Mouse (Mus musculus) midbrain, embryonic 11.5 days (tissue): Measurements from ENCODE around the gene Cage1. TPM values are rescaled to one million over a fixed set of nuclear protein-coding genes. Genes with fewer than 3 reads are reported as not detected.

ENCODE experiments used
- ATAC-seq: fragments of 200-750 bp; cut with Nextera tagmentation; 2 replicates; pipeline ENCODE4 v1.8.0; 2017; ENCODE audit warnings: moderate TSS enrichment, moderate library complexity; ENCODE audit not compliant: low FRiP score
- DNase-seq: peaks from one replicate; pipeline ENCODE4 v3.0.0; 2015; ENCODE audit warnings: low spot score; ENCODE audit errors: missing footprints
- H3K27ac ChIP-seq: fragments of 300-500 bp; sonication (generic); 2 replicates; pipeline ENCODE4 v1.5.1; 2014; ENCODE audit warnings: low read depth, low read length
- H3K27me3 ChIP-seq: fragments of 300-500 bp; sonication (generic); 2 replicates; pipeline ENCODE4 v1.6.1; 2014; ENCODE audit warnings: mild to moderate bottlenecking, low read length, moderate library complexity, mixed read lengths; ENCODE audit not compliant: control insufficient read depth, insufficient read depth
- H3K36me3 ChIP-seq: fragments of 300-500 bp; sonication (generic); 2 replicates; pipeline ENCODE4 v1.6.1; 2014; ENCODE audit warnings: mild to moderate bottlenecking, low read length, moderate library complexity, mixed read lengths; ENCODE audit not compliant: control insufficient read depth, insufficient read depth
- H3K4me1 ChIP-seq: fragments of 300-500 bp; sonication (generic); 2 replicates; pipeline ENCODE4 v1.6.1; 2014; ENCODE audit warnings: low read length; ENCODE audit not compliant: control insufficient read depth, insufficient read depth
- H3K4me2 ChIP-seq: fragments of 300-500 bp; sonication (generic); 2 replicates; pipeline ENCODE4 v1.6.1; 2014; ENCODE audit warnings: mild to moderate bottlenecking, moderate library complexity
- H3K4me3 ChIP-seq: fragments of 300-500 bp; sonication (generic); 2 replicates; pipeline ENCODE4 v1.5.1; 2014; ENCODE audit warnings: low read depth, low read length
- H3K9ac ChIP-seq: fragments of 300-500 bp; sonication (generic); 2 replicates; pipeline ENCODE4 v1.6.1; 2014; ENCODE audit warnings: low read length
- H3K9me3 ChIP-seq: fragments of 300-500 bp; sonication (generic); 2 replicates; pipeline ENCODE4 v1.6.1; 2016; ENCODE audit warnings: low read length; ENCODE audit not compliant: control insufficient read depth
- WGBS: fragments of 180-500 bp; shearing (Covaris S2); extraction: QIAGEN DNeasy Blood & Tissue Kit; methylation state at CpG from one replicate; pipeline ENCODE4 v1.1.7; 2014; 5-methylcytosine and 5-hydroxymethylcytosine counted together
- polyA plus RNA-seq: library from polyadenylated mRNA; unstranded; fragments of >200 nt; fragmentation: Nextera tagmentation; extraction: Ambion mirVana; gene quantifications from 2 replicates; pipeline ENCODE4 v1.2.1, GENCODE M21; 2014

The Cage1 gene
- polyA plus RNA-seq, 1 experiment from 2014 or later: 0.94 TPM

DNA sequence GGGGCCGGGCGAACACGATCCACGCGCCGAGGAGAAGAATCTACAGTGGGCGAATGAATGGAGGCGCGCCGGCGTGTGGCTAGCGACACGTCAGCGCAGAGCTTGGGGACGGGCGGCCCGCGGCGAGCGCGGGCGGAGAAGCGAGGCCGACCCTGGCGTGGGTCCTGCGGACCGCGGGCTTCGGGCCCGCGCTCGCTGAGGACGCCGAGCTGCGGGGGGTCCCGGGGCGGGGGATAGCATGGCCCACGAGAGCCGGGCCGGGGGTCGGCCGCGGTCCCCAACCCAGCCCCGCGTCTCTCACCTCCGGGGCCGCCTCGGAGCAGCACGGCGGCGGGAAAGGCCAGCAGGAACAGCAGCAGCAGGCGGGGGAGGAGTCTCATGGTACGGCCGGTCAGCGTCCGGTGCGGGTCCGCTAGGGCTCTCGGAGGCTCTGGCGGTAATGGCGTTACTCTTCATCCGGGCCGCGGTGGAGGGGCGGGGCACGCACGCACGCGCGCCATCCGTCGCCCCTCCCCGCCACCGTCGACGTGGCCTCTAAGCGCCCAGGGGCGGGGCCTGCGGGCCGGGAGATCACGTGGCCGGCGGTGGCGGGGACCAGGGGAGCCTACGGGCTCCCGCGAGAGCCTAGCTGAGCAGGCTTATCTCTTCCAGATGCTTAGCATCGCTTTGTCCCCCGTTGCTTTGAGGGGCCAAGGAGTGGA is 43.0 kb downstream of the Cage1 start, which contains the start of gene Ssr1:
TSS of gene Ssr1 (minus strand) at position 514 of the 701 bp plus-strand sequence.
- Histone ChIP-seq H3K9me3 (no peaks in the 10 kb centered on the region), H3K27me3 (no peaks in the 10 kb centered on the region), H3K27ac (peak within 1 kb of the TSS; percentile 85), H3K4me2 (peak within 1 kb of the TSS; percentile 78), H3K36me3 (peaks cover 7% of the 10 kb centered on the region; the same call in 1 of the 2 replicates), H3K4me3 (peak within 1 kb of the TSS; percentile 89), H3K9ac (peak within 1 kb of the TSS; percentile 93), H3K4me1 (peaks cover 5% of the 10 kb centered on the region)
- peak; percentile 99 for DNase-seq
- peak; percentile 98 for ATAC-seq
- 0% methylated on average over 87 of the region's 89 CpGs for WGBS

DNA sequence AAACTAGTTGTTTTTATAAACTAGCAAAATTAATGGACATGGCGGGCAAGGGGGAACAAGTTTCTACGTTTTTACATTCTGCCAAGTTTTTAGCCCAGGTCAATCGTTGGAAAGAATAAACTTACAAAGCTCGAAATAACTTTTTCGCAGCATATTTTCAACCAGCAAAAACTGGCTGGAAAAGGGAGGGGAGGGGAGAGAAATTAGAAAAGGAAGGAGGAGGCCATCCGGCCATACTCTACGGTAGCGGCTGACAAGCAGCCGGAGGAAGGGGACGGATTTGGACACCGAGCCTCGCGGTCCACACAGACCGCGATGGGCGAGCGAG is 43.5 kb downstream of the Cage1 start:
- Histone ChIP-seq H3K27me3 (no peaks in the 10 kb centered on the region), H3K27ac (peak overlapping the region; percentile 85), H3K9me3 (no peaks in the 10 kb centered on the region), H3K9ac (peak overlapping the region; percentile 93), H3K4me2 (peak overlapping the region; percentile 78), H3K36me3 (peaks cover 9% of the 10 kb centered on the region; the same call in 1 of the 2 replicates), H3K4me1 (peaks cover 5% of the 10 kb centered on the region), H3K4me3 (peak overlapping the region; percentile 89)
- under 1% methylated on average over 17 of the region's 17 CpGs for WGBS
- DNase-seq (no peak), ATAC-seq (no peak)

- DNase-seq (peak; percentile 91), ATAC-seq (no peak)
- H3K4me1 ChIP-seq: peaks cover 5% of the 10 kb centered on the region
- H3K4me3 ChIP-seq: peak overlapping the region; percentile 89
- peaks cover 9% of the 10 kb centered on the region for H3K36me3 ChIP-seq
- no peaks in the 10 kb centered on the region for H3K27me3 ChIP-seq
- WGBS: 17% methylated on average over 10 of the region's 10 CpGs
- H3K4me2 ChIP-seq: peak overlapping the region; percentile 78
- H3K27ac ChIP-seq: no peak overlapping the region
- H3K9me3 ChIP-seq: no peaks in the 10 kb centered on the region
- peak overlapping the region; percentile 93 for H3K9ac ChIP-seq
Observed at GRCm38 (mm10) chr13:37992638-37993371, 44.1 kb downstream of the Cage1 start.

DNA sequence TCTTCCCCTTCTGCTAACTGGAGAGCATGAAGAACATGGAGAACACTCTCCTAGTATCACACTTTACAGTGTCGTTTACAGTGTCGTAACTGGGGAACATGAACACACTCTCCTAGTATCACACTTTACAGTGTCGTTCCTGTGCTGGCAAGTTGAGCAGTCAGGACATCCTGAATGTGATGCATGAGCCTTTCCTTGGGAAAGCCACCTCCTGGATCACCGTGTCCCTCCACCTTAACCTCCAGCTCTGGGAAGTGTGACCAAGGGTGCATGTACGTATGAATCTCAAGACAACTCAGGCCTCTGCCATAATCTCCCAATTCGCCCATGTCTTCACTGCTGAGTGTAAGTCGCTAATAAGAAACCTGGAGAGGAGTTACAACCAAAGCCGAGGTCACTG is 47.2 kb downstream of the Cage1 start:
- ATAC-seq (no peak), DNase-seq (no peak)
- Histone ChIP-seq H3K36me3 (peaks cover 27% of the 10 kb centered on the region), H3K4me3 (no peak overlapping the region), H3K4me1 (peaks cover 5% of the 10 kb centered on the region), H3K27me3 (no peaks in the 10 kb centered on the region), H3K9me3 (no peaks in the 10 kb centered on the region), H3K27ac (no peak overlapping the region), H3K9ac (no peak overlapping the region), H3K4me2 (no peak overlapping the region)
- 94% methylated on average over 8 of the region's 8 CpGs for WGBS

- Histone ChIP-seq H3K9ac (no peak overlapping the region), H3K4me3 (no peak overlapping the region), H3K9me3 (no peaks in the 10 kb centered on the region), H3K4me1 (no peaks in the 10 kb centered on the region), H3K27me3 (no peaks in the 10 kb centered on the region), H3K27ac (no peak overlapping the region), H3K36me3 (peaks cover 32% of the 10 kb centered on the region), H3K4me2 (no peak overlapping the region)
- WGBS: 88% methylated on average over 10 of the region's 10 CpGs
- ATAC-seq (no peak), DNase-seq (no peak)
Observed at GRCm38 (mm10) chr13:37986166-37986565, 50.7 kb downstream of the Cage1 start.

DNA sequence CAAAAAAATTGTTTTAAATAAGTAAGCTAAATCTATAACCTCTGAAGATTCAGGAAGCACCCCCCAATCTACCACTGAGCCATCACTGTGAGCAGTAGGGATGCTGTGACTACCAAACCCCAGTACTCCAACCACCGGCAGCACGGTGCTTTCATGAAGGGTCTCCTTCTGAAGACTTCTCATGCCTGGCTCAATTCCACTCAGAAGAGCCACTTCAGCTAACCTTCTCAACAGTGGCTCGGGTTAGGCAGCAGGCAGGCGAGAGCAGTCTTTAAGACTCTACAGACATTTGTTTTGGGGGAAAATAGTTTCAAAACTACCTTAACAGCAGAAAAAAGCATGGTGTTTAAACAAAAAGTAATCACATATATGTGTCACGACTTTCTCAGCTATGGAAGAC is 55.8 kb downstream of the Cage1 start:
- Histone ChIP-seq H3K27ac (no peak overlapping the region), H3K27me3 (no peaks in the 10 kb centered on the region), H3K4me2 (no peak overlapping the region), H3K9me3 (no peaks in the 10 kb centered on the region), H3K4me3 (no peak overlapping the region), H3K4me1 (no peaks in the 10 kb centered on the region), H3K36me3 (peaks cover 22% of the 10 kb centered on the region), H3K9ac (no peak overlapping the region)
- ATAC-seq (no peak), DNase-seq (no peak)
- WGBS: 92% methylated on average over 5 of the region's 5 CpGs

- Histone ChIP-seq H3K27ac (no peak overlapping the region), H3K4me1 (no peaks in the 10 kb centered on the region), H3K4me3 (no peak overlapping the region), H3K4me2 (no peak overlapping the region), H3K9me3 (no peaks in the 10 kb centered on the region), H3K9ac (no peak overlapping the region), H3K27me3 (no peaks in the 10 kb centered on the region), H3K36me3 (peaks cover 18% of the 10 kb centered on the region)
- no peak for ATAC-seq
- no peak for DNase-seq
- 95% methylated on average over 10 of the region's 10 CpGs for WGBS
Observed at GRCm38 (mm10) chr13:37980346-37980745, 56.5 kb downstream of the Cage1 start.

- DNase-seq (no peak), ATAC-seq (no peak)
- Histone ChIP-seq H3K36me3 (peaks cover 15% of the 10 kb centered on the region), H3K9me3 (no peaks in the 10 kb centered on the region), H3K9ac (no peak overlapping the region), H3K27me3 (no peaks in the 10 kb centered on the region), H3K4me1 (no peaks in the 10 kb centered on the region), H3K4me3 (no peak overlapping the region), H3K27ac (no peak overlapping the region), H3K4me2 (no peak overlapping the region)
- whole genome bisulfite sequencing: 93% methylated on average over 12 of the region's 12 CpGs
Observed at GRCm38 (mm10) chr13:37979506-37979905, 57.4 kb downstream of the Cage1 start.

- Histone ChIP-seq H3K4me3 (no peak overlapping the region), H3K27ac (no peak overlapping the region), H3K36me3 (peaks cover 4% of the 10 kb centered on the region), H3K4me1 (no peaks in the 10 kb centered on the region), H3K4me2 (no peak overlapping the region), H3K27me3 (no peaks in the 10 kb centered on the region), H3K9ac (no peak overlapping the region), H3K9me3 (no peaks in the 10 kb centered on the region)
- WGBS: 95% methylated on average over 5 of the region's 5 CpGs
- DNase-seq (no peak), ATAC-seq (no peak)
Observed at GRCm38 (mm10) chr13:37974731-37975130, 62.1 kb downstream of the Cage1 start.
